Mouse (Mus musculus) C2C12 (cell line): ENCODE data around the gene Pnkp.

Experiments
- CEBPB ChIP-seq: IDR thresholded peaks from one replicate; pipeline ENCODE4 v1.6.1; 2011; ENCODE audit warnings: low read depth, mild to moderate bottlenecking, control low read depth, moderate library complexity
- CTCF ChIP-seq: IDR thresholded peaks from one replicate; pipeline ENCODE4 v1.5.1; 2011; ENCODE audit not compliant: control insufficient read depth, insufficient read depth, insufficient read length
- FOSL1 ChIP-seq: IDR thresholded peaks from one replicate; pipeline ENCODE4 v1.8.0; 2011; ENCODE audit warnings: mild to moderate bottlenecking, low read length; ENCODE audit not compliant: poor library complexity, insufficient read depth, severe bottlenecking
- MAX ChIP-seq: IDR thresholded peaks from one replicate; pipeline ENCODE4 v1.6.1; 2011; ENCODE audit warnings: mild to moderate bottlenecking, control low read depth
- MYOD1 ChIP-seq: IDR thresholded peaks from one replicate; pipeline ENCODE4 v1.6.1; 2011; ENCODE audit warnings: low read depth; ENCODE audit not compliant: control insufficient read depth, insufficient read length
- MYOG ChIP-seq: IDR thresholded peaks from one replicate; pipeline ENCODE4 v1.6.1; 2011; ENCODE audit not compliant: control insufficient read depth, insufficient read length; ENCODE audit errors: extremely low read depth
- USF1 ChIP-seq: IDR thresholded peaks from one replicate; pipeline ENCODE4 v1.6.1; 2011; ENCODE audit warnings: low read depth, mild to moderate bottlenecking, control low read depth, moderate library complexity

DNA sequence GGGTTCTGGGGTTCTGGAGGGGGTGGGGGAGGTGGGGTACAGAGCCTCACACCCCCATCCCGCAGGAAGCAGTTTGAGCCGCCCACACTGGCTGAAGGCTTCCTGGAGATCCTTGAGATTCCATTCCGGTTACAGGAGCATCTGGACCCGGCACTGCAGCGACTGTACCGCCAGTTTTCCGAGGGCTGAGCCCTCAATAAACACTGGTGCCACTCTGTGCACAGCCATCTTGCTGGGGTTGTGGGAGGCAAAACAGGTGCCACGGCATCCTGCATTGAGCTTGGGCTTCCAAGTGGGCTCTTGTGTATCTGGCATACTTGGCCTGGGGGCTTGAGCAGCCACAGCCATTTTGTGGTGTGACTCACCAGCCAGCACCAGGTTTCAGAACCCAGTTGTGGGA, 5.5 kb downstream of the Pnkp start:
- TF ChIP-seq USF1 (no peak), CTCF (no peak), MAX (no peak), MYOD1 (no peak), CEBPB (no peak), MYOG (no peak), FOSL1 (no peak)
